Mouse (Mus musculus) lung, adult 2 months (tissue): ENCODE measurements at regions not wholly inside any gene's neighbourhood (a gene's known extent, or its start where the extent isn't known, plus 50 kb on each side); places are given as distances from the start of the nearest gene placed in this dataset.

Experiments
- CTCF ChIP-seq: fragments of 200-500 bp; IDR thresholded peaks from 2 replicates; pipeline ENCODE4 v1.5.1; 2011; ENCODE audit warnings: mild to moderate bottlenecking, low read length, control low read depth; ENCODE audit not compliant: insufficient read depth
- POLR2A ChIP-seq: fragments of 200-500 bp; IDR thresholded peaks from 2 replicates; pipeline ENCODE4 v1.6.1; 2011; ENCODE audit warnings: low read depth, mild to moderate bottlenecking, control low read depth, low read length, borderline replicate concordance; ENCODE audit errors: extremely low read depth

DNA sequence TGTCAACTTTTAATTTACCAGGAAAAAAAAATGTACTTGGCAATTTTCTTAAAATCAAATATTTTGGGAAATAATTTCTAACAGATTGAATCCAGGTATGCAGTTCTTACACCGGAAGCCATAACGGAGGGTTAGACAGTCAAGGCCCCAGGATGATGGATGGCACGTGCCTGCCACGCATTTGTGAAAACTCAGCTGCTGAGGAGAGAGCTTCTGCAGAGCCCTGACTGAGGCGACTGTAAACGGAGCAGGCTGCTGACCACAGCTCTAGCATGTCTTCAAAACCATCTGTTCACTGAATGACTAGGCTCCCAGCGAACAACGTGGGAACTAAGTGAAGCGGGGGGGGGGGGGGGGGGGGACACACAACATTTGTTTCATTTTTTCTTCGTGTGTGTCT lies 416.5 kb upstream of the Castor2 start:
- TF ChIP-seq CTCF (no peak), POLR2A (no peak)
